In genomic region chr2:91462196-91462595, GRCm38 (mm10) we compare ENCODE assay signal across 10 mouse cellular contexts. TPM values are rescaled to one million over a fixed set of nuclear protein-coding genes. Genes with fewer than 3 reads are reported as not detected.
DNase-seq lines count a peak whose midpoint lies in the region; ATAC-seq lines count a peak whose summit lies in the region.
"Had no signal": no experiment of that assay in that cellular context is flagged by ENCODE, and none has a peak within 500 bp of the region (broad histone marks: within the 10 kb centered on the region; RNA-seq: fewer than 3 reads in every experiment).

No protein-coding gene starts in this region.

- no peak overlapping the region for H3K4me3 ChIP-seq in hindbrain, embryonic 11.5 days (ENCODE audit: low read depth, low read length)
- H3K4me3 ChIP-seq in midbrain, embryonic 11.5 days (ENCODE audit: low read depth, low read length) = no peak overlapping the region
- H3K4me3 ChIP-seq: layer of hippocampus, adult 2 months had no signal

- H3K4me1 ChIP-seq in hindbrain, embryonic 11.5 days (replicated peaks; ENCODE audit: control insufficient read depth, insufficient read depth, low read length) = peaks cover 11% of the 10 kb centered on the region; the same call in 1 of the 2 replicates
- H3K4me1 ChIP-seq in midbrain, embryonic 11.5 days (ENCODE audit: control insufficient read depth, insufficient read depth, low read length) = peaks cover 34% of the 10 kb centered on the region

- H3K9me3 ChIP-seq in hindbrain, embryonic 11.5 days (ENCODE audit: control insufficient read depth, low read length) = no peaks in the 10 kb centered on the region
- H3K9me3 ChIP-seq in midbrain, embryonic 11.5 days (ENCODE audit: control insufficient read depth, low read length) = no peaks in the 10 kb centered on the region

- no peaks in the 10 kb centered on the region; the same call in 1 of the 2 replicates for H3K27me3 ChIP-seq in hindbrain, embryonic 11.5 days (ENCODE audit: control insufficient read depth, insufficient read depth, low read length)
- H3K27me3 ChIP-seq in midbrain, embryonic 11.5 days (ENCODE audit: control insufficient read depth, insufficient read depth, low read length) = no peaks in the 10 kb centered on the region

- 0% methylated on average over 2 of the region's 2 CpGs for WGBS in hindbrain, embryonic 11.5 days
- WGBS in midbrain, embryonic 11.5 days = 19% methylated on average over 2 of the region's 2 CpGs

- no peak overlapping the region for H3K27ac ChIP-seq in hindbrain, embryonic 11.5 days (ENCODE audit: low read depth, low read length)
- H3K27ac ChIP-seq in midbrain, embryonic 11.5 days (ENCODE audit: low read depth, low read length) = no peak overlapping the region
- H3K27ac ChIP-seq: layer of hippocampus, adult 2 months; macrophage had no signal

- H3K4me2 ChIP-seq in hindbrain, embryonic 11.5 days (replicated peaks; ENCODE audit: low read depth, low read length) = peak overlapping the region; percentile 36; the same call in 1 of the 2 replicates
- 0 out of 2 replicates have a peak overlapping the region, but pooled peaks have one; percentile 13 for H3K4me2 ChIP-seq in midbrain, embryonic 11.5 days

- H3K36me3 ChIP-seq in hindbrain, embryonic 11.5 days (ENCODE audit: control insufficient read depth, insufficient read depth, low read length) = no peaks in the 10 kb centered on the region
- H3K36me3 ChIP-seq in midbrain, embryonic 11.5 days (ENCODE audit: control insufficient read depth, insufficient read depth, low read length) = no peaks in the 10 kb centered on the region

- DNase-seq in heart, adult 11 months = peak; percentile 30
- DNase-seq in heart, adult 18-20 months = no peak
- peak; percentile 78 for DNase-seq in embryo, embryonic 10 days (ENCODE audit: low spot score)
- DNase-seq in hindbrain, embryonic 11.5 days (ENCODE audit: low spot score) = peak; percentile 31
- DNase-seq in midbrain, embryonic 11.5 days (ENCODE audit: low spot score, missing footprints) = peak; percentile 80
- DNase-seq in kidney, adult 11 months = no peak

- peak overlapping the region; percentile 49; the same call in 1 of the 2 replicates for H3K9ac ChIP-seq in hindbrain, embryonic 11.5 days (ENCODE audit: low read depth, low read length)
- H3K9ac ChIP-seq in midbrain, embryonic 11.5 days (ENCODE audit: low read length) = peak overlapping the region; percentile 51; the same call in 1 of the 2 replicates

- ATAC-seq in hindbrain, embryonic 11.5 days (ENCODE audit: low FRiP score) = no peak
- ATAC-seq in midbrain, embryonic 11.5 days (ENCODE audit: low FRiP score) = no peak
- ATAC-seq in granulocyte monocyte progenitor cell, adult 5-6 weeks (replicated peaks; ENCODE audit: poor library complexity, severe bottlenecking) = no peak
- ATAC-seq in megakaryocyte progenitor cell, adult 5-6 weeks (replicated peaks; ENCODE audit: poor library complexity) = no peak

RNA-seq across cellular contexts. Expression of gene Lrp4, which starts 4.9 kb away (rescaled TPM):
- 10 to 100 TPM in 1 of 2 experiments, 1 to 10 TPM in 1; 9.4 to 10.4 TPM for total RNA-seq in heart, adult 18-20 months (2021)
- 5.9 TPM in 2 replicates for polyA plus RNA-seq in hindbrain, embryonic 11.5 days (2014; fragmentation: Nextera tagmentation; extraction: Ambion mirVana)
- polyA plus RNA-seq in midbrain, embryonic 11.5 days (2014; fragmentation: Nextera tagmentation; extraction: Ambion mirVana) = 5.3 and 6.1 TPM in 2 replicates
- total RNA-seq in granulocyte monocyte progenitor cell, adult 5-6 weeks (2014; fragmentation: Nextera tagmentation) = 2.6 and 2.8 TPM in 2 replicates
- 5.2 and 5.4 TPM in 2 replicates for total RNA-seq in granulocyte monocyte progenitor cell, adult 5-6 weeks (2017)
- 1.9 TPM in 2 replicates for total RNA-seq in megakaryocyte progenitor cell, adult 5-6 weeks (2015)
- 2.7 and 3.8 TPM in 2 replicates for total RNA-seq in megakaryocyte progenitor cell, adult 5-6 weeks (2017)

RNA-seq across cellular contexts. Expression of gene 1110051M20Rik, which starts 17.7 kb away (rescaled TPM):
- total RNA-seq in heart, adult 18-20 months (2021) = 10 to 100 TPM in 1 of 2 experiments, 1 to 10 TPM in 1; 7.7 to 14.7 TPM
- 102 and 104 TPM in 2 replicates for polyA plus RNA-seq in hindbrain, embryonic 11.5 days (2014; fragmentation: Nextera tagmentation; extraction: Ambion mirVana)
- polyA plus RNA-seq in midbrain, embryonic 11.5 days (2014; fragmentation: Nextera tagmentation; extraction: Ambion mirVana) = 98.0 and 98.6 TPM in 2 replicates
- total RNA-seq in granulocyte monocyte progenitor cell, adult 5-6 weeks (2014; fragmentation: Nextera tagmentation) = 8.8 and 9.6 TPM in 2 replicates
- total RNA-seq in granulocyte monocyte progenitor cell, adult 5-6 weeks (2017) = 5.8 and 6.7 TPM in 2 replicates
- total RNA-seq in megakaryocyte progenitor cell, adult 5-6 weeks (2015) = 15.2 and 15.3 TPM in 2 replicates
- 4.8 and 5.8 TPM in 2 replicates for total RNA-seq in megakaryocyte progenitor cell, adult 5-6 weeks (2017)

Comparison
In these comparisons a context has a peak if more than half of its experiments do, and no peak if none do; other contexts are left out.
1. DNase-seq: peak in heart, adult 11 months (single experiment), embryo, embryonic 10 days (single experiment), hindbrain, embryonic 11.5 days (single experiment) and midbrain, embryonic 11.5 days (single experiment); none in heart, adult 18-20 months (0 of 2) and kidney, adult 11 months (single experiment).